Mouse (Mus musculus) CH12.LX (cell line): ENCODE data around the gene Nrp2.

Experiments
- CTCF ChIP-seq, 2 experiments: IDR thresholded peaks in 1 of 2; conservative IDR thresholded peaks in 1 of 2; 2 replicates each; pipeline ENCODE4 v1.5.1; 2011 to 2012; ENCODE audit warnings: low read depth in 2 of 2, low read length in 2 of 2, improper control_type of control experiment in 1 of 2, inconsistent platforms in 1 of 2, mild to moderate bottlenecking in 1 of 2, moderate library complexity in 1 of 2
- ETS1 ChIP-seq: conservative IDR thresholded peaks from 2 replicates; pipeline ENCODE4 v1.6.1; 2012; ENCODE audit warnings: low read depth, mild to moderate bottlenecking, inconsistent platforms, low read length, improper control_type of control experiment, moderate library complexity
- MAFK ChIP-seq: IDR thresholded peaks from 2 replicates; pipeline ENCODE4 v1.6.1; 2011; ENCODE audit warnings: low read length, improper control_type of control experiment; ENCODE audit not compliant: insufficient replicate concordance
- MXI1 ChIP-seq: IDR thresholded peaks from 2 replicates; pipeline ENCODE4 v1.6.1; 2011; ENCODE audit warnings: mild to moderate bottlenecking, low read depth, low read length, improper control_type of control experiment
- NELFE ChIP-seq: IDR thresholded peaks from 2 replicates; pipeline ENCODE4 v1.6.1; 2011; ENCODE audit warnings: low read depth, low read length, improper control_type of control experiment
- NRF1 ChIP-seq: IDR thresholded peaks from 2 replicates; pipeline ENCODE4 v1.6.1; 2014; ENCODE audit warnings: low read depth, mild to moderate bottlenecking, inconsistent platforms, low read length, improper control_type of control experiment, moderate library complexity
- POLR2A ChIP-seq: IDR thresholded peaks from 2 replicates; pipeline ENCODE4 v1.6.1; 2011; ENCODE audit warnings: low read depth, mild to moderate bottlenecking, improper control_type of control experiment, low read length
- RCOR1 ChIP-seq: conservative IDR thresholded peaks from 2 replicates; pipeline ENCODE4 v1.6.1; 2012; ENCODE audit warnings: low read depth, mild to moderate bottlenecking, inconsistent platforms, low read length, improper control_type of control experiment
- SMC3 ChIP-seq: IDR thresholded peaks from 2 replicates; pipeline ENCODE4 v1.6.1; 2011; ENCODE audit warnings: low read depth, low read length, improper control_type of control experiment
- TCF12 ChIP-seq: IDR thresholded peaks from 2 replicates; pipeline ENCODE4 v1.6.1; 2014; ENCODE audit warnings: low read depth, mild to moderate bottlenecking, inconsistent platforms, low read length, improper control_type of control experiment
- ZNF384 ChIP-seq: IDR thresholded peaks from 2 replicates; pipeline ENCODE4 v1.6.1; 2012; ENCODE audit warnings: low read depth, low read length, improper control_type of control experiment, inconsistent platforms

- TF ChIP-seq SMC3 (no peak), ZNF384 (no peak), CTCF (conservative IDR thresholded peaks at IDR 0.05 in 1 of 2, IDR thresholded peaks at IDR 0.05 in 1 of 2; ENCODE audit: low read depth in 2 of 2, low read length in 2 of 2) (no peak), TCF12 (no peak), MAFK (no peak), MXI1 (no peak), ETS1 (no peak), NRF1 (no peak), POLR2A (no peak), NELFE (no peak), RCOR1 (no peak)
Observed at GRCm38 (mm10) chr1:62743064-62743694, 40.1 kb downstream of the Nrp2 start.
